Mouse (Mus musculus) kidney, postnatal 4 days (tissue): ENCODE measurements at regions not wholly inside any gene's neighbourhood (a gene's known extent, or its start where the extent isn't known, plus 50 kb on each side); places are given as distances from the start of the nearest gene placed in this dataset.

ENCODE experiments used
- DNase-seq, 2 experiments: peaks; one replicate each; pipeline ENCODE4 v3.0.0; 2021; ENCODE audit warnings: mixed read lengths in 2 of 2

GRCm38 (mm10) chr3:9884691-9885354, 203.1 kb upstream of the Gm9833 start:
- DNase-seq = no peak

DNA sequence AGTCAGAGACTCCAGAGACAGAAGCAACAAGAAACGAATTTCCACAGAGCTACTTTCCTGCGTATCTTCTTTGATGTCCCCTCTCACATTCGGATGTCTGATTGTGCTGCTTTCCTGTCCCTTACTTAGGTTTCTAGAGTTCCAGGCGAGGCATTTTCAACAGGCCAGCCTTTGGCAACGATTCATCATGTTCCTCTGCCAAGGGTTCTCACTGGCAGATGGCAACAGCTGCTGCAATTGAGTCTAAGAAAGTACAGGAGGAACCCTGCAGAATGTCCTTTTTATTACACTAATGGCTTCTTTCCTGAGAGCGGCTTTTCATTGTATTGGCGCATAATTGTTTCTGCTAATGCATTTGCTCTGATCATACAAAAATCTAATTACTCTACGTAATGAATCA, 202.3 kb upstream of the Gm9833 start:
- DNase-seq = peak; percentile 30 to 35

DNA sequence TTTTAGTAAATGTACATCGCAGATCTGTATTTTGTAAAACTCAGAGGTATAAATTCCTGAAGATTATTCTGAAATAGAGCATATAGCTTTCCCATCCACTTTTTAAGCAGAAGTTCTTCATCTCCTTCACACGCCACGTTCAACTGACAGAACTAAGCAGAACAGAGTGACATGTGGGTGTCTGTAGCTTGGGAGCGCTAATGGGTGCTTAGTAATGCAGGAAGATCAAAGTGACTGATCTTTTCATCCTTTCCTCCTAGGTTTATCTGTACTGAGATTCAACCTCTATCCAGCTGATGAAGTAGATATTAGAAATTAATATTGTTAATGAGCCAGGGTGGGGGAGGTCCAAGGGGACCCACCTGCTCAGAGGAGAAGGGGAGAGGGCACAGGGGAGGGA, 201.8 kb upstream of the Gm9833 start:
- no peak for DNase-seq

DNA sequence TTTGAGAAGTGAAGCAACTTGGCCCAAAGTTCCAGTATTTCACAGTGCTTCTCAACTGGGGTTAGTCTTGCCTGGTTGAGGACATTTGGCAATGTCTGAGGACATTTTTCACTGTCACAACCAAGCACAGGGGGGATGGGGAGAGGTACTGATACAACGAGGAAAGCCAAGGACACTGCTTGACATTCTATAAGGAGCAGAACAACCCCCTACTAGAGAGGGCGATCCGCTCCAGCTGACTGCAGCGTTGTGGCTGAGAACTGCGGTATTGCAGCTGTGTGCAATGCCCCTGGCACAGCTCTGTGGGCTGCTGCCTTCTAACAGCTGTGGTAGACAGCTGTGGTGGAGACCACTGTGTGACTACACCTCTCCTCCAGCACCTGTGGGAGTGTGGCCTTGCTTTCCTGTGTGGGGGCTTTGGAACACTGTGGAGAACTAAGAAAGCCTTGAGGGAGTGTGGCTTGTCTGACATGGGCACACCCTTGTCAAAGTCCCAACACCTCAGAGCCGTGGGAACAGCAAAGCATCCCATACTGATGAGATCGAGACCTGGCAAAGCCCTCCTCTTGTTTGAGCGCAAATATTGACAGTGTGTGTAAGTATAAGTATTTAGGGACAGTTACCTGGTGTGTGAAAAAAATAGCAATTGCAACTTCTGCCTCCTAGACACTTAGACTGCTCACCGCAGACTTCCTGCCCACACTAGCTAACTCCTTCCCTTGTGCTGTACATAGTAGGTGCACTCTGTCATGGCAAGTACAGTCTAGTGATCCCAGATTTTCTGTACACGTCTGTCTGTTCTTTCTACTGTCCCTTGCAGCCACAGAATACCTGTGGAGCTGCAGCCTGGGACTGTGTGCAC, 200.9 kb upstream of the Gm9833 start:
- DNase-seq = peak in 1 of 2 experiments; percentile 17

DNA sequence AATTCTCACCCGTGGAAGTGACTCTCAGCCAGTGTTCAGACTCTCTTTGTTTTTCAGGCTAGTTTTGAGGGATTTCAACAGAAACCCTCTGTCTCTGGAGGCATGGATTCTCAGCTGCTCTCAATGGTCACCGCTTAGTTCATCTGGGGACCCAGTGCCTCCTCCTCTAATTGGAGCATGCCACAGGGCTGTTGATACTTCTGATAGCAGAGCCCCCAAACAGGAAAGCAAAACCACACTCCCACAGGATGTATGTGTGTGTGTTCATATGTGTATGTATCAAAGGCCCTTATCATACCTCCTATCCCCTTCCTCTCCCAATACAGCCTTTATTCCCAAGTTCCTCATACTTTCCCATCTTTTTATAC, 200.3 kb upstream of the Gm9833 start:
- DNase-seq = no peak

GRCm38 (mm10) chr3:9888051-9888450, 199.9 kb upstream of the Gm9833 start:
- no peak for DNase-seq

DNA sequence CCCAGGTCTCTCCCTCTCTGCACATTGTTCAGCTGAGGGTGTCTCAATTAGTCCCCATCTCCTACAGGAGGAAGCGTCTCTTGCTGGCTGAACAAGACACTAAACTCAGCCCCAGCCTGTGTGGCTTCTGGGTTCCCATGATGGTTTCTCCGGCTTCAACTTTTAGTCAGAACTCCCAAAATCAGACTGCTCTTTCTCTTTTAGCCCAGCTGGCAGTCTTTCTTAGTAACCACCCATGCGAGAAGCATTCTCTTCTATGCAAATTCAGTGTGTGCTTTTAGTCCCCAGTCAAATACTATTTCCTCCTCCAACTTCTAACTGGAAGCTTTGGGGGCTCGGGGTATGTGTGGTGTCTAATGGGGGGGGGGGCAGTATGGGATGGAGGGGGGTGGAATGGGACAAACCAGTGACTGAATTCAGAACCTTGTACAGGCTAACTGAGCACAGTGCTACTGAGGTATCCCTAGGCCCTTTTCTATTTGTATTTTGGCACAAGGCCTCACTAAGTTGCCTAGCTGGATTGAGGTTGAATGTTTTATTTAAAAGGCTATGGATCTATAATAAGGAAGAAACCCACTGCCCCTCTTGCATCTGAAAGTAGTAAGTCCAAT, 194.9 kb upstream of the Gm9833 start:
- DNase-seq = no peak

DNA sequence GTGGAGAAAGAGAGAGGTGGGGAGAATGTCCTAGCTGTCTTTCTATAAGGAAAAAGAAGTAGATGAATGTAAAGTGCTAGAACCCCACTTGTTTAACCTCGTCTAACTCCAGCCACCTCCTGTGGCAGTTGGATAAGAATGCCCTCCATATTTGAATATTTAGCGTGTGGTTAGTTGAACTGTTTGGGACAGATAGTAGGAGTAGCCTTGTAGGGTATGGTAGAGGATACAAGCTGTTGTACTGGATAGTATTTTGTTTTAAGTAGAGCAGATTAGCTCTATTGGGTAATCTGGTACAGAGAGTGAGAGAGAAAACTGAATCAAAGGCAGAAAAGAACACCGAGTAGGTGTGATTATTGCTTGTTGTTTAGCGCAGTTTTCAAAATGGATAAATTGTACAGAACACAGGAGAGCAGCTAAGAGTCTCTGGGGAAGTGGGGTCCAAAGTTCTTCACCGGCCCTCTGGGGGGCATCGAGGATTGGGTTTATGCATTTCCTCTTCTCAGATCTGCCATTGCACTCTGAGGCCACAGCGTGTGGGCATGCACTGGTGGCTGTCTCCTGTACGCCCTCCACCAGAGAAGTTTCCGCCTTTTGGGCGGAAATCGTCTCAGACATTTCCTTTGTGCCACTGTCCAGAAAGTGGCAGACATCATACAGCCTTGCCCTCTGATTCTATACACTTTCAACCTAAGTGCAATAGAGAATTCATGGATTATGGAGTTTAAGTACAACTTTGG, 192.3 kb upstream of the Gm9833 start:
- no peak for DNase-seq

- no peak for DNase-seq
Observed at GRCm38 (mm10) chr3:9896303-9896702, 191.6 kb upstream of the Gm9833 start.

DNA sequence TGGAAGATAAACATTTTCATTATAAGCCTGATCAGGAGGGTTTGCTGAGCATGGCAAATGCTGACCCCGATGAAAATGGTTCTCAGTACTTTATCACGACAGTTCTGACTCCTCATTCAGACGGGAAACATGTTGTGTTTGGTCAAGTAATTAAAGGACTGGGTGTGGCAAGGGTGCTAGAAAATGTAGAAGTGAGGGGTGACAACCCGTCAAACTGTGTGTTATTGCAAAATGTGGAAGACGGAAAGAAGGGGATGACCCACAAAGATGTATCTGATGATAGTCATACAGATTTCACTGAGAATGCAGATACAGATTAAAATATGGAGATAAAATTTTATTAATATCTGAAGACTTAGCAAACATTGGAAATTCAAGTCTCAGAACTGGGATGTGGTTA, 186.2 kb upstream of the Gm9833 start:
- no peak for DNase-seq

DNA sequence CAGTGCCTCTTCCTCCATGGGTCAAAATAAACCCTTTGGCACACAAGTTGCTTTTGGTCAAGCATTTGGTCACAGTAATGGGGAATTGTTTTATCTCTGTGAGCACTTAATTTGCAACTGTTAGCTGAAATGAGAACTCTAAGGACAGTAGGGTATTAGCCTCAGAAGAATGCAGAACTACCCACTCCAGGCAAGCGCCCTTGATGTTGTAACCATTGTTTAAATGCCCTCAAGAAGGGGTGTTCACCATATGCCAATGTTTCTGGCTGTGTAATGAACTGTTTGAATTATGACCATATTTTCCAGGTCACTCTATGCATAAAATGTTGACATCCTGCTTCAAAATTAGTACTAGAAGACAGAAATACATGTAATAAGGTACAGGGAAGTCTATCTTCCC, 174.6 kb upstream of the Gm9833 start:
- DNase-seq = no peak

DNA sequence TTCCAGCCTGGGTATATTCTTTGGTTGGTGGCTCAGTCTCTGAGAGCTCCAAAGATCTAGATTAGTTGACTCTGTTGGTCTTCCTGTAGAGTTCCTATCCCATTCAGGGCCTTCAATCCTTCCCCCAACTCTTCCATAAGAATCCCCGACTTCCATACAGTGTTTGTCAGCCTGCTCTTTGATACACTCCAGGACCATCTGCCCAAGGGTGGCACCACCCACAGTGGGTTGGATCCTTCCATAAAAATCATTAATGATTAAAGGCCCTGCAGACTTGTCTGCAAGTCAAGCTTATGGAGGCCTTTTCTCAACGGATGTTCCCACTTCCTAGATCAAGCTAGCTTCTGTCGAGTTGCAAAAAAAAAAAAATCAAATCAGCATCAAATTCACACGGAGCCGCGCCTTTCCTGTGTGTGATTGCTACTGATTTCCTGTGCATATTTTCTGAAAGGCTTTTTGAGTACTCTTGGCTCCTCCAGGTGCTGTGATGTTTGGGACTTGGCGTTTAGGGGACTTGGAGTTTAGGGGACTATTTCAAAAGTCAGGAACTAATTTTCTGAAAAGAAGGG, 171.3 kb upstream of the Gm9833 start:
- DNase-seq = no peak

DNA sequence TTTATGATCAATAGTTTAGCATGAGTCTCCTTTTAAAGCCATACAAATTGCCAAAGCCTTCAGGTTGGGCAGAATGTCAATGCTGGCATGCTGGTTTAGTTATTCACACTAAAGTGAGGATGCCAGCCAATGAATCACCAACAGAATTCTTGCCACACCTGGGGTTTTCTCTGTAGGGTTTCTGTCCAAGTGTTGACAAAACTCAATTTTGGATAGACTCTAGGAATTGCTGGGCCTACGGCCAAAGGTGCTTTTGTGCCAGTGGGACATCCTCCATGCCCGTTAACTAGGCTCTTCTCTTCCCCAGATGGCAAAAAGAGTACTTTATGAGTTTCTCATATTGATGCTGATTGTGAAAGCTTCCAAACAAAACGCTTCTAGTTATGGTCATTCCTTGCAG, 167.6 kb upstream of the Gm9833 start:
- no peak for DNase-seq

GRCm38 (mm10) chr3:9921730-9922129, 166.2 kb upstream of the Gm9833 start:
- no peak for DNase-seq

GRCm38 (mm10) chr3:9922541-9923046, 165.3 kb upstream of the Gm9833 start:
- no peak for DNase-seq

GRCm38 (mm10) chr3:9924630-9925029, 163.3 kb upstream of the Gm9833 start:
- no peak for DNase-seq

- DNase-seq = no peak
Observed at GRCm38 (mm10) chr3:9936853-9937441, 151.0 kb upstream of the Gm9833 start.

GRCm38 (mm10) chr3:9938651-9939050, 149.3 kb upstream of the Gm9833 start:
- no peak for DNase-seq

DNA sequence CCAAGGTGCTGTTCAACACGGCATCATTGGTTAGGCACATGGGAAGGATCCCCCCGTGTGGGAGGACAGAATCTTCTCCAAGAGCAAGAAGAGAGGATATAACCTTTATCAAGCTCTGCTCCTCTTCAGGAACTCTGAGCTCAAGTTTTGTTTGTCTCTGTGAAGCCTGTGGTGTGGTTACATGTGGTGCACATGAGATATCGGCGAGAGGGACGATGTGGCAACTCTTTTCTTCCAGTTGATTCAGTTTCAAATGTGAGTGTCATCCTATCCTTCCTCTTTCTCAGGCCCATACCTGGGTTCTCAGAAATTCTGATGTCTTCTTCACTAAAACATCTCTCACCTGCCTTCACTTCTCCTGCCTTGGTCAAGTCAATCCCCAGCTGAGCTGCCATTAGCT, 145.3 kb upstream of the Gm9833 start:
- no peak for DNase-seq

DNA sequence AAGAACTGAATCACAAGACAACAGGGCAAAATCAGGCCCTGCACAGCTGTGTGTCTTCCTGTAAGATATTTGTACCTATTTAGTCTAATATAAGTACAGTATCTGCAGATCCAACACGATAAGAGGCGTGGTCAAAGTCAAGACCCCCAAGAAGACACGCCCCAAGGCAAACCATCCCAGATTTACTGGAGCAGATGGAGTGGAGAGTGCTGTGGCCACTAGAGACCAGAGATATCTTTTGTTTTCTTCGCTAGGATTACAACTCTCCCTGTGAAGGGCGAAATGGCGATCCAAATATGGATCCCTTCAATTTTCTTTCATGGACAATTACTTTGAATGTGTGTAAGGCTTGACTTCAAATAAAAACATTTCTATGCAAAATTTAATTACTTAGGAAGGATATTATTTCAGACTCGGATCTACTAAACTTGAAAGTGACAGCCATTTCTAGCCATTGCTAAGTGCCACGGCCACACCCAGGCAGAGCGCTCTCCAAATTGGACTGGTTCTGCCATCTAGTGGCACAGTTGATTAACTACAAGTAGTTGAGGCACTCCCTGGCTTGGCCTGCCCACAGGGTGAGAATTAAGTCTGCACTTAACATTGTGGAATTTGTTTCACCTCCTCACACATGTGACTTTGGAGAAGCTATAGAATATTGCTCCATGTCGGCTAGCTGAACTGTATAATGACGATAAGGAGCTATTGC, 140.4 kb upstream of the Gm9833 start:
- DNase-seq = peak; percentile 62 to 72

DNA sequence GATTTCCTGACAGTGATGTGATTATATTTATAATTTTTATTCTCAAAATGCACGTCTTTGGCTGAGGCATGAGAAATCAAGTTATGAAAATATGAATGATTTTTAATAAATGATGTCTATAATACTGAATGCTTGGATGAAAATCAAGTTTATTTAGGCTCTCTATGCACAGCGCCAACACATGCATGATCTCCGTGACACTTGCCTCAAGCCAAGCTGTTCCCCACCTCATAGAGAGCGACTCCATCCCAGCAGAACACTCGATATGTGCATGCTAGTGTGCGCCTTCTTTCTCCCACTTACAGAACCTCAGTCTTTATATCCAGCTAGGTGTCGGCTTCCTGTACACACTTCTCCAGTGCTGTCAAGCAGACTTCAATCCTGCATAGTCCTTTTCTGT, 139.8 kb upstream of the Gm9833 start:
- no peak for DNase-seq

- DNase-seq = no peak
Observed at GRCm38 (mm10) chr3:9957870-9958269, 130.0 kb upstream of the Gm9833 start.
